Mouse (Mus musculus) testis, adult 2 months (tissue): ENCODE results near the gene Gm49776. TPM values are rescaled to one million over a fixed set of nuclear protein-coding genes. Genes with fewer than 3 reads are reported as not detected.
"Not testable (repeated sequence)": the region's sequence is repeated elsewhere in the genome, so short reads cannot be mapped to it uniquely, and the experiment has no call there.

Experiments
- H3K27ac ChIP-seq: fragments of 200-500 bp; 2 replicates; pipeline ENCODE4 v1.5.1; 2012; ENCODE audit warnings: low read depth, low read length; ENCODE audit not compliant: control insufficient read depth, insufficient read depth
- H3K27me3 ChIP-seq: fragments of 200-500 bp; 2 replicates; pipeline ENCODE4 v1.6.1; 2012; ENCODE audit warnings: mild to moderate bottlenecking, low read length, moderate library complexity; ENCODE audit not compliant: control insufficient read depth, insufficient read depth
- H3K36me3 ChIP-seq: fragments of 200-500 bp; 2 replicates; pipeline ENCODE4 v1.6.1; 2012; ENCODE audit warnings: mild to moderate bottlenecking, low read length; ENCODE audit not compliant: control insufficient read depth, insufficient read depth
- H3K4me1 ChIP-seq: fragments of 200-500 bp; 2 replicates; pipeline ENCODE4 v1.6.1; 2012; ENCODE audit warnings: low read length; ENCODE audit not compliant: control insufficient read depth, insufficient read depth
- H3K4me3 ChIP-seq: fragments of 200-500 bp; 2 replicates; pipeline ENCODE4 v1.5.1; 2012; ENCODE audit warnings: low read depth, mild to moderate bottlenecking, low read length, moderate library complexity, mixed read lengths; ENCODE audit not compliant: control insufficient read depth
- CTCF ChIP-seq: fragments of 200-500 bp; IDR thresholded peaks from 2 replicates; pipeline ENCODE4 v1.5.1; 2012; ENCODE audit warnings: low read depth, mild to moderate bottlenecking, inconsistent platforms, low read length, moderate library complexity; ENCODE audit not compliant: control insufficient read depth, insufficient read depth, insufficient replicate concordance
- POLR2A ChIP-seq: fragments of 200-500 bp; IDR thresholded peaks from 2 replicates; pipeline ENCODE4 v1.6.1; 2012; ENCODE audit warnings: low read depth, mild to moderate bottlenecking, inconsistent platforms, low read length, moderate library complexity; ENCODE audit not compliant: control insufficient read depth
- polyA plus RNA-seq: library from polyadenylated mRNA; depleted of rRNA; stranded (reverse); fragments of >200 nt; gene quantifications from 2 replicates; pipeline ENCODE4 v1.2.3, GENCODE M21; 2012; rRNA removed

Gm49776 gene
- polyA plus RNA-seq, result 0.38 and 0.58 TPM in 2 replicates

DNA sequence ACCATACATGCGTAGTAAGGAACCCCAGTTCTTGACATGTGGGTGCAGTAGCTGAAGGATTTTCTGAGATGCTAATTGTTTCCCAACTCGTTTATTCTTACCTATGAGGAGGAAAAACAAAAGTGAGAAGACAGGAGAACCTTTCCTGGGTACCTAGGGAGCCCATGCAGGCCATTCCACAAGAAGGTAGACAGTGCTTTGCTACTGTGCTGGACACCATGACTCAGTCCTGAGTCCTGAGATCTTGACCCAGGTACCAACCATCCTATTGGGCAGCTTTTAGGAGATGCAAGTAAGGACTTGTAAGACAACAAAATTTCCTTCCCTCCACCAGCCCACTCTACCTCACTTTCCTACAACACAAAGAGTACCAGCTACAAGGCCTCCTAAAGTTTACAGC is at the start of gene Gm49776:
TSS of gene Gm49776 (minus strand) at position 101 of the 400 bp plus-strand sequence.
- TF ChIP-seq CTCF, result no peak
- no peak for TF ChIP-seq POLR2A
- Histone ChIP-seq H3K4me1 (no peaks in the 10 kb centered on the region), H3K27me3 (no peaks in the 10 kb centered on the region), H3K4me3 (no peak within 1 kb of the TSS), H3K27ac (no peak within 1 kb of the TSS), H3K36me3 (no peaks in the 10 kb centered on the region; the same call in 1 of the 2 replicates)

DNA sequence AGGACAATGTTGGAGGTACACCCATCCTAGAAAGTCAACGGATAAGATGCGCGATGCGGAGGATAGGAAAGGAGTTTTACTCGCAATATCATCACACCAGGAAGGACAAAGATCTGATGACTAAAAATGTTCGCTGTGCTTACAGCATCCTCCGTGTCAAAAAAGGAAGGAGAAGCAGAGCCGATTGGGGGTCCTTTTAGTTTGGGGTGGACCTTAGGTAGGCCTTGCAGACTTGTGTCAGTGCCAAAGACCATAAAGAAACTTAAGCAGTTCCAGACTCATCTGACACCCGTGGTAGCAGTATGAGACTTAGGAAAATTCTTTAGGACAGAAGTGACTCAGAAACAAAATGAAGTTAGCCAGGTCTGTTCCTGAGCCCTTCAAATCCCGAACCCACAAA is 31.5 kb upstream of the Gm49776 start:
- not testable (repeated sequence) for H3K27me3 ChIP-seq, H3K4me1 ChIP-seq, H3K36me3 ChIP-seq
- H3K4me3 ChIP-seq, result peak overlapping the region; percentile 95
- H3K27ac ChIP-seq, result peak overlapping the region; percentile 81

DNA sequence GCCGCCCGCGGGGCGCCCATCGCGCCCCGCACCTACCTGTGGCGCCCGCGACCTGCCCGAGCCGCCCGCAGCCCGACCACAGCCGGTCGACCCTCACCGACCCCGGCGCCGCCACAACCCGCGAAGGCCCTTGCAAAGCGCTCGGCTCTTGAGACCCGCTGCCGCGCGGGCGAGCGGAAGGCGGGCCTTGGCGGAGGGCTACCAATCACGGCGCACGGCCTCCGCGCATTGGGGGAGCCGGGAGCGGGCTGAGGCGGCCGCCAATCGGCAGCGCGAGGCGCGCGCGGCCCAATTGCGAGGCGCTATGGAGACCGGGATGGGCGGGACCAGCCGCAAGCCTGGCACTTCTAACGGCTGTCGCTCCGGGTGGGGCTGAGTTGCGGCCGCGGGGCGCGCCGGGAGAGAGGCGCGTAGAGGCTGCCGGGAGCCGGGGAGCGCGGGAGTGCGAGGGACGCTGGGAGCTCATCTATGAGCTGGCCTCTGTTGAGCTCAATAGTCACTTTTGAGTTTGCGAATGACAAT is 31.0 kb upstream of the Gm49776 start, which contains the start of gene Dgcr8:
TSS of gene Dgcr8 (minus strand) at position 180 of the 522 bp plus-strand sequence.
- Histone ChIP-seq H3K4me1 (peaks cover 5% of the 10 kb centered on the region), H3K36me3 (peaks cover 1% of the 10 kb centered on the region), H3K27me3 (no peaks in the 10 kb centered on the region), H3K4me3 (peak within 1 kb of the TSS; percentile 95), H3K27ac (peak within 1 kb of the TSS; percentile 85)
- no peak for TF ChIP-seq CTCF
- TF ChIP-seq POLR2A, result peak; percentile 68

DNA sequence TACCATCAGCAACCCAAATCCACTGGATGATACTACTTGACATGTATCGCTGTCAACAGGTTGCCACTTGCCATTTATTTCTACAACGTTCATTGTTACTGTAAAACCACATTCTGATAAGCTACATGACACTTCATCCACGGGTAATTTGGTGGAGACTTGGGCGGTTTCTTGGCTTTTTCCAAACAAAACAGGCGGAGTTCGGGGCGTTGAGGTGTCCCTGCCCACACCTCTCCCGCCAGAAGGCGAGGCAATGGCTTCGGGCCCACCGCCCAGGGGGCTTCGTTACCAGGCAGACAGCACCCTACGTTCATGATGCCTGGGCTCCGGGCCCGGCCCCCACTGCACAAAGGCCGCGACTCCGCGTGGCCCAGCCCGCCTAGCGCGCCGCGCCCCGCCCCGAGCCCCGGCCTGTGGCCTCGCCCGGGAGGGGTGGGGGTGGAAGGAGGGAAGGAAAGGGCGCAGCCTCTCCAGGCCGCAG is 30.5 kb upstream of the Gm49776 start:
- Histone ChIP-seq H3K27ac (peak overlapping the region; percentile 85), H3K27me3 (no peaks in the 10 kb centered on the region), H3K36me3 (peaks cover 1% of the 10 kb centered on the region), H3K4me3 (peak overlapping the region; percentile 95), H3K4me1 (peaks cover 5% of the 10 kb centered on the region)
- TF ChIP-seq CTCF (no peak), POLR2A (no peak)

DNA sequence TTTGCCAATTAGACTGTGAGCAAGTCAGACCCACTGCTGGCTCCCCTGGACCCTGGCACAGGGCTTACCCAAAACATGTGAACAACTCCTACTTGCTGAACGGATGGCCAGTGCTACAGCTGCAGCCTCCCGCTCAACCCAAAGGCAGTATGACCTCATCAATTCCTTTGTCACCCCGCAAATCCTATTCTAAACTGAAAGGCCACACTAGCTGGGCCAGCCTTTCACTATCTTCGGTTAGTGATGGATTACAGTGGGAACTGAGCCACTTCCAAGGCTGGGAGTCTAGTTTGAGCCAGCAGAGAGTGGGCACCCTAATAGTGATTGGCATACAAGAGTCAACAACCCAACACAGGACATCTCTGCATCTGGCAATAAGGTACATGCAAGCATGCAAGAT is 30.0 kb upstream of the Gm49776 start:
- Histone ChIP-seq H3K27ac (peak overlapping the region; percentile 85), H3K36me3 (peaks cover 1% of the 10 kb centered on the region)
- TF ChIP-seq POLR2A (no peak), CTCF (no peak)

DNA sequence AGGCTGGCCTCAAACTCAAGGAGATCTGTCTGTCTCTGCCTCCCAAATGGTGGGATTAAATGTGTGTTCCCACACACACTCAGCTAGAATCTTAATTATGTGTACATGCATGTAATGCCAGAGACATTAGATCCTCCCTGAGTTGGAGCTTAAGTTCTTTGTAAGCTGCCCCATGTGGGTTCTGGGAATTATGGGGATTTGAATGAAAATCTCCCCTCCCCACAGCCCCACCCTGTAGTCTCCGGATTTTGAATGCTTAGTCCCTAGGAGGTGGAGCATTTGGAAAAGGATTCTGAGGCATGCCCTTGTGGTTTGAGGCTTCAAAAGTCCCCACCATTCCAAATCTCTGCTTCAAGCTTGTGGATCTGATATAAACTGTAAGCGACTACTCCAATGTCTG is 17.0 kb upstream of the Gm49776 start:
- H3K36me3 ChIP-seq, result peaks cover 7% of the 10 kb centered on the region
- no peak overlapping the region for H3K27ac ChIP-seq
- no peak for TF ChIP-seq CTCF
- no peaks in the 10 kb centered on the region for H3K27me3 ChIP-seq
- no peaks in the 10 kb centered on the region for H3K4me1 ChIP-seq
- no peak overlapping the region for H3K4me3 ChIP-seq

More for the DNA sequence above, 30.0 kb upstream of the Gm49776 start:
- no peaks in the 10 kb centered on the region for H3K27me3 ChIP-seq
- peak overlapping the region; percentile 95 for H3K4me3 ChIP-seq
- peaks cover 5% of the 10 kb centered on the region for H3K4me1 ChIP-seq

DNA sequence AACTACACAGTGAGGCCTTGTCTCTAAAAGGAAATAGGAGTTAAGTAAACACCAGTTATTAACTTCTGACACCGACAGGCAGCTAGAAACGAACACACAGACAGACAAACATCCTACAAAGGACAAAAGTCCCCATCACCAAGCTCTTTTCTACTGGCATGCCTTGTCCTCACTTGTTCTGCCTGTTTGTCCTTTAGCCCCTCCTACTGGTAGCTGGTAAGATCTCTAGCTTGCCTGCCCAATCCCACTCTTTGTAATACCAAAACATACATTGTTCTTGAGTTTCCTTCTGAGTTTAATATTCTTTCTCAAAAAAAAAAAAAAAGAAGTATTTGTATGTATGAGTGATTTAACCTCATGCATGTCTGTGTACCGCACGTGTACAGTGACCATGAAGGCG is 10.1 kb upstream of the Gm49776 start:
- TF ChIP-seq POLR2A (no peak), CTCF (no peak)
- peaks cover 2% of the 10 kb centered on the region; the same call in 1 of the 2 replicates for H3K36me3 ChIP-seq
- no peak overlapping the region for H3K4me3 ChIP-seq

DNA sequence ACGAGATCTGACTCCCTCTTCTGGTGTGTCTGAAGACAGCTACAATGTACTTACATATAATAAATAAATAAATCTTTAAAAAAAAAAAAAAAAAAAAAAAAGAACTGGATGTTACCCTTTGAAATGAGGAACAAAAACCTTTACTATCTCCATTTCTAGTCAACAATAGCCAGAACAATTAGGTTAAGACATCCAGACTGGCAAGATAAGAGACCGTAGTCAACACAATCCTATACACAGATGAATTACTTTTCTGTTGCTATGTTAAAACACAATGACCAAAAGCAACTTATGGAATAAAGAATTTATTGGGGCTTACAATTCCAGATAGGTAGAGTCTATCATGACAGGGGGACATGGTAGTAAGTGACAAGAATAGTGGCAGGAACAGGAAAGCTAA is 6.9 kb upstream of the Gm49776 start:
- Histone ChIP-seq H3K4me3 (no peak overlapping the region), H3K27me3 (no peaks in the 10 kb centered on the region), H3K27ac (no peak overlapping the region), H3K36me3 (peaks cover 2% of the 10 kb centered on the region; the same call in 1 of the 2 replicates), H3K4me1 (no peaks in the 10 kb centered on the region)
- TF ChIP-seq POLR2A (no peak), CTCF (no peak)

More for the DNA sequence above, 10.1 kb upstream of the Gm49776 start:
- Histone ChIP-seq H3K27me3 (no peaks in the 10 kb centered on the region), H3K27ac (no peak overlapping the region), H3K4me1 (no peaks in the 10 kb centered on the region)
